Mouse (Mus musculus): ENCODE data around the gene Jmjd4. TPM values are rescaled to one million over a fixed set of nuclear protein-coding genes. Genes with fewer than 3 reads are reported as not detected.

Gene Jmjd4
- polyA plus RNA-seq (2012; ENCODE audit: insufficient read depth, insufficient read length, low replicate concordance, missing spikeins): not detected in 2 replicates

- under 1% methylated on average over 38 of the region's 40 CpGs for WGBS
- TF ChIP-seq POLR2A (IDR thresholded peaks at IDR 0.05; ENCODE audit: insufficient read depth, low read depth, low read length): peak; percentile 88
- no peak for TF ChIP-seq CTCF (IDR thresholded peaks at IDR 0.05; ENCODE audit: insufficient read depth, low read depth, low read length)
- Histone ChIP-seq H3K4me3 (ENCODE audit: insufficient read depth, low read depth, low read length) (peak within 1 kb of the TSS; percentile 71), H3K4me1 (ENCODE audit: control insufficient read depth, insufficient read depth, low read length) (peaks cover 14% of the 10 kb centered on the region), H3K27ac (ENCODE audit: insufficient read depth, low read depth, low read length) (peak within 1 kb of the TSS; percentile 36)
Observed at GRCm38 (mm10) chr11:59449741-59450229, at the start of gene Jmjd4. Gene Jmjd4, plus strand, starts transcription at chr11:59450045.

GRCm38 (mm10) chr11:59400876-59401275, 49.0 kb upstream of the Jmjd4 start:
- WGBS: 57% methylated on average over 2 of the region's 2 CpGs
- no peaks in the 10 kb centered on the region; the same call in 1 of the 2 replicates for H3K4me1 ChIP-seq (ENCODE audit: control insufficient read depth, insufficient read depth, low read length)
- TF ChIP-seq POLR2A (IDR thresholded peaks at IDR 0.05; ENCODE audit: insufficient read depth, low read depth, low read length) (no peak), CTCF (IDR thresholded peaks at IDR 0.05; ENCODE audit: insufficient read depth, low read depth, low read length) (no peak)

GRCm38 (mm10) chr11:59405761-59406160, 44.1 kb upstream of the Jmjd4 start:
- H3K4me1 ChIP-seq (ENCODE audit: control insufficient read depth, insufficient read depth, low read length): no peaks in the 10 kb centered on the region; the same call in 1 of the 2 replicates
- WGBS: 76% methylated on average over 1 of the region's 1 CpGs
- no peak overlapping the region for H3K27ac ChIP-seq (ENCODE audit: insufficient read depth, low read depth, low read length)
- H3K4me3 ChIP-seq (ENCODE audit: insufficient read depth, low read depth, low read length): no peak overlapping the region
- TF ChIP-seq POLR2A (IDR thresholded peaks at IDR 0.05; ENCODE audit: insufficient read depth, low read depth, low read length) (no peak), CTCF (IDR thresholded peaks at IDR 0.05; ENCODE audit: insufficient read depth, low read depth, low read length) (no peak)

More at GRCm38 (mm10) chr11:59400876-59401275, 49.0 kb upstream of the Jmjd4 start:
- no peak overlapping the region for H3K4me3 ChIP-seq (ENCODE audit: insufficient read depth, low read depth, low read length)
- no peak overlapping the region for H3K27ac ChIP-seq (ENCODE audit: insufficient read depth, low read depth, low read length)

GRCm38 (mm10) chr11:59410851-59411250, 39.0 kb upstream of the Jmjd4 start:
- 47% methylated on average over 2 of the region's 2 CpGs for WGBS
- TF ChIP-seq POLR2A (IDR thresholded peaks at IDR 0.05; ENCODE audit: insufficient read depth, low read depth, low read length) (no peak), CTCF (IDR thresholded peaks at IDR 0.05; ENCODE audit: insufficient read depth, low read depth, low read length) (no peak)
- no peak overlapping the region for H3K4me3 ChIP-seq (ENCODE audit: insufficient read depth, low read depth, low read length)
- H3K4me1 ChIP-seq (ENCODE audit: control insufficient read depth, insufficient read depth, low read length): peaks cover 28% of the 10 kb centered on the region
- H3K27ac ChIP-seq (ENCODE audit: insufficient read depth, low read depth, low read length): no peak overlapping the region

GRCm38 (mm10) chr11:59412058-59412457, 37.8 kb upstream of the Jmjd4 start:
- Histone ChIP-seq H3K4me1 (ENCODE audit: control insufficient read depth, insufficient read depth, low read length) (peaks cover 28% of the 10 kb centered on the region), H3K27ac (ENCODE audit: insufficient read depth, low read depth, low read length) (no peak overlapping the region), H3K4me3 (ENCODE audit: insufficient read depth, low read depth, low read length) (no peak overlapping the region)
- TF ChIP-seq CTCF (IDR thresholded peaks at IDR 0.05; ENCODE audit: insufficient read depth, low read depth, low read length) (no peak), POLR2A (IDR thresholded peaks at IDR 0.05; ENCODE audit: insufficient read depth, low read depth, low read length) (no peak)
- WGBS: 53% methylated on average over 6 of the region's 6 CpGs

GRCm38 (mm10) chr11:59412999-59413863, 36.6 kb upstream of the Jmjd4 start:
- Histone ChIP-seq H3K4me3 (ENCODE audit: insufficient read depth, low read depth, low read length) (no peak overlapping the region), H3K27ac (ENCODE audit: insufficient read depth, low read depth, low read length) (peak overlapping the region; percentile 78), H3K4me1 (ENCODE audit: control insufficient read depth, insufficient read depth, low read length) (peaks cover 31% of the 10 kb centered on the region)
- WGBS: 54% methylated on average over 13 of the region's 13 CpGs
- TF ChIP-seq CTCF (IDR thresholded peaks at IDR 0.05; ENCODE audit: insufficient read depth, low read depth, low read length): no peak

GRCm38 (mm10) chr11:59418708-59419107, 31.1 kb upstream of the Jmjd4 start:
- Histone ChIP-seq H3K4me3 (ENCODE audit: insufficient read depth, low read depth, low read length) (no peak overlapping the region), H3K4me1 (ENCODE audit: control insufficient read depth, insufficient read depth, low read length) (peaks cover 26% of the 10 kb centered on the region), H3K27ac (ENCODE audit: insufficient read depth, low read depth, low read length) (no peak overlapping the region)
- TF ChIP-seq POLR2A (IDR thresholded peaks at IDR 0.05; ENCODE audit: insufficient read depth, low read depth, low read length) (no peak), CTCF (IDR thresholded peaks at IDR 0.05; ENCODE audit: insufficient read depth, low read depth, low read length) (no peak)
- WGBS: 30% methylated on average over 5 of the region's 5 CpGs

GRCm38 (mm10) chr11:59421436-59421835, 28.4 kb upstream of the Jmjd4 start:
- Histone ChIP-seq H3K4me3 (ENCODE audit: insufficient read depth, low read depth, low read length) (no peak overlapping the region), H3K27ac (ENCODE audit: insufficient read depth, low read depth, low read length) (no peak overlapping the region), H3K4me1 (ENCODE audit: control insufficient read depth, insufficient read depth, low read length) (peaks cover 25% of the 10 kb centered on the region)
- 91% methylated on average over 8 of the region's 8 CpGs for WGBS
- TF ChIP-seq POLR2A (IDR thresholded peaks at IDR 0.05; ENCODE audit: insufficient read depth, low read depth, low read length) (no peak), CTCF (IDR thresholded peaks at IDR 0.05; ENCODE audit: insufficient read depth, low read depth, low read length) (no peak)

GRCm38 (mm10) chr11:59421967-59422366, 27.9 kb upstream of the Jmjd4 start:
- H3K4me1 ChIP-seq (ENCODE audit: control insufficient read depth, insufficient read depth, low read length): peaks cover 25% of the 10 kb centered on the region
- 88% methylated on average over 2 of the region's 2 CpGs for WGBS

More at GRCm38 (mm10) chr11:59421967-59422366, 27.9 kb upstream of the Jmjd4 start:
- no peak overlapping the region for H3K4me3 ChIP-seq (ENCODE audit: insufficient read depth, low read depth, low read length)
- TF ChIP-seq CTCF (IDR thresholded peaks at IDR 0.05; ENCODE audit: insufficient read depth, low read depth, low read length) (no peak), POLR2A (IDR thresholded peaks at IDR 0.05; ENCODE audit: insufficient read depth, low read depth, low read length) (no peak)
- no peak overlapping the region for H3K27ac ChIP-seq (ENCODE audit: insufficient read depth, low read depth, low read length)

Data from olfactory bulb, adult 2 months (tissue).